Comparison of ENCODE assay signal across 8 mouse cellular contexts in genomic region chr5:107867970-107868904, GRCm38 (mm10). TPM values are rescaled to one million over a fixed set of nuclear protein-coding genes. Genes with fewer than 3 reads are reported as not detected.
A peak's percentile ranks its signal among the peaks of the same experiment; 100 is the strongest.
DNase-seq lines count a peak whose midpoint lies in the region; ATAC-seq and TF ChIP-seq lines count a peak whose summit lies in the region.

No protein-coding gene starts in this region.

- no peak for TF ChIP-seq CTCF in layer of hippocampus, adult 2 months (conservative IDR thresholded peaks at IDR 0.05)
- TF ChIP-seq CTCF in liver, adult 2 months (IDR thresholded peaks at IDR 0.05; ENCODE audit: low read depth, low read length) = no peak
- TF ChIP-seq CTCF in midbrain, postnatal 0 days (IDR thresholded peaks at IDR 0.05) = no peak

- H3K4me2 ChIP-seq in intestine, embryonic 14.5 days (ENCODE audit: low read length) = peak overlapping the region; percentile 54
- peak overlapping the region; percentile 69 for H3K4me2 ChIP-seq in midbrain, postnatal 0 days (ENCODE audit: low read depth, low read length, poor library complexity, severe bottlenecking)

- H3K27ac ChIP-seq in layer of hippocampus, adult 2 months = peak overlapping the region; percentile 93
- H3K27ac ChIP-seq in intestine, embryonic 14.5 days (ENCODE audit: low read depth) = peak overlapping the region; percentile 98
- H3K27ac ChIP-seq in liver, adult 2 months (replicated peaks; ENCODE audit: insufficient read depth, low read depth, low read length) = peak overlapping the region; percentile 89
- peak overlapping the region; percentile 87 for H3K27ac ChIP-seq in midbrain, postnatal 0 days (ENCODE audit: low read depth, low read length)

- H3K27me3 ChIP-seq in intestine, embryonic 14.5 days (replicated peaks; ENCODE audit: control insufficient read depth, insufficient read depth, low read length) = no peaks in the 10 kb centered on the region
- H3K27me3 ChIP-seq in liver, adult 2 months (ENCODE audit: control insufficient read depth, insufficient read depth, low read length) = no peaks in the 10 kb centered on the region
- H3K27me3 ChIP-seq in midbrain, postnatal 0 days (ENCODE audit: insufficient read depth, low read length) = no peaks in the 10 kb centered on the region

- H3K9me3 ChIP-seq in intestine, embryonic 14.5 days (ENCODE audit: control insufficient read depth, low read length) = no peaks in the 10 kb centered on the region
- no peaks in the 10 kb centered on the region for H3K9me3 ChIP-seq in midbrain, postnatal 0 days (ENCODE audit: low read length)

- peak; percentile 61 for TF ChIP-seq POLR2A in liver, adult 2 months (IDR thresholded peaks at IDR 0.05; ENCODE audit: extremely low read depth, insufficient read depth, low read length)

- peaks cover 32% of the 10 kb centered on the region for H3K79me2 ChIP-seq in liver, adult 2 months (ENCODE audit: control insufficient read depth, insufficient read depth, low read length)

- H3K4me1 ChIP-seq in intestine, embryonic 14.5 days (replicated peaks; ENCODE audit: control insufficient read depth, insufficient read depth, low read length) = peaks cover 13% of the 10 kb centered on the region
- H3K4me1 ChIP-seq in liver, adult 2 months (ENCODE audit: control insufficient read depth, insufficient read depth, low read length) = peaks cover 22% of the 10 kb centered on the region
- H3K4me1 ChIP-seq in midbrain, postnatal 0 days (ENCODE audit: insufficient read depth, low read length) = no peaks in the 10 kb centered on the region; the same call in 1 of the 2 replicates

- ATAC-seq in intestine, embryonic 14.5 days (replicated peaks; ENCODE audit: low FRiP score, low TSS enrichment, low read depth) = peak; percentile 73
- ATAC-seq in midbrain, postnatal 0 days (ENCODE audit: low FRiP score) = peak; percentile 81

- intact Hi-C loops in gastrocnemius, postnatal 36 days (cut with DNase I) = loop anchor here (2.0 kb wide), 1 partner anchor 139 kb away; no protein-coding TSS in a partner anchor

- DNase-seq in layer of hippocampus, adult 2 months (ENCODE audit: low spot score in 2 of 2) = peak in 1 of 2 experiments; percentile 23
- DNase-seq in layer of hippocampus, adult 9-10 months (ENCODE audit: low spot score) = no peak
- DNase-seq in embryo, embryonic 10 days (ENCODE audit: low spot score) = peak; percentile 64
- DNase-seq in gastrocnemius, postnatal 36 days = peak; percentile 30 to 53
- peak; percentile 87 for DNase-seq in intestine, embryonic 14.5 days (ENCODE audit: low spot score)
- DNase-seq in liver, adult 2 months (ENCODE audit: extremely low read depth, low read depth, low spot score) = peak; percentile 77
- peak; percentile 47 for DNase-seq in midbrain, postnatal 0 days (ENCODE audit: low spot score)
- peak; percentile 72 for DNase-seq in spleen, postnatal 36 days (ENCODE audit: low spot score in 2 of 2)

- H3K9ac ChIP-seq in intestine, embryonic 14.5 days (ENCODE audit: low read length) = peak overlapping the region; percentile 91
- peak overlapping the region; percentile 97 for H3K9ac ChIP-seq in liver, adult 2 months (ENCODE audit: low read depth, low read length)
- peak overlapping the region; percentile 91 for H3K9ac ChIP-seq in midbrain, postnatal 0 days (replicated peaks; ENCODE audit: low read length, poor library complexity, severe bottlenecking)

- H3K36me3 ChIP-seq in intestine, embryonic 14.5 days (ENCODE audit: control insufficient read depth, insufficient read depth, low read length) = no peaks in the 10 kb centered on the region
- 0 out of 2 replicates have a peak, but pooled peaks cover 2% of the 10 kb centered on the region for H3K36me3 ChIP-seq in liver, adult 2 months (ENCODE audit: control insufficient read depth, insufficient read depth, low read length)
- no peaks in the 10 kb centered on the region for H3K36me3 ChIP-seq in midbrain, postnatal 0 days (ENCODE audit: insufficient read depth, low read length)

- WGBS in intestine, embryonic 14.5 days = under 1% methylated on average over 55 of the region's 82 CpGs
- WGBS in liver, adult 2 months = under 1% methylated on average over 74 of the region's 82 CpGs
- under 1% methylated on average over 67 of the region's 82 CpGs for WGBS in midbrain, postnatal 0 days

- peak overlapping the region; percentile 75 for H3K4me3 ChIP-seq in layer of hippocampus, adult 2 months
- H3K4me3 ChIP-seq in intestine, embryonic 14.5 days (ENCODE audit: low read depth, low read length) = peak overlapping the region; percentile 91
- H3K4me3 ChIP-seq in liver, adult 2 months (ENCODE audit: insufficient read depth, low read depth, low read length) = peak overlapping the region; percentile 88
- H3K4me3 ChIP-seq in midbrain, postnatal 0 days (ENCODE audit: low read depth, low read length) = peak overlapping the region; percentile 92

RNA-seq across cellular contexts. Expression of gene Evi5, which starts 6.7 kb away (rescaled TPM):
- total RNA-seq in layer of hippocampus, adult 2 months (2021) = 10 to 100 TPM; 63.2 to 70.7 TPM
- 10 to 100 TPM; 14.1 to 14.3 TPM for total RNA-seq in gastrocnemius, postnatal 36 days (2021)
- polyA plus RNA-seq in intestine, embryonic 14.5 days (2014; fragmentation: Nextera tagmentation; extraction: Ambion mirVana) = 63.6 and 69.7 TPM in 2 replicates
- total RNA-seq in liver, adult 2 months (2014; rRNA removed) = 118 and 136 TPM in 2 replicates
- 29.0 and 35.1 TPM in 2 replicates for polyA plus RNA-seq in liver, adult 2 months (2012; rRNA removed)
- 47.1 and 68.6 TPM in 2 replicates for total RNA-seq in midbrain, postnatal 0 days (2014; rRNA removed)
- polyA plus RNA-seq in midbrain, postnatal 0 days (2015; fragmentation: Nextera tagmentation; extraction: Ambion mirVana) = 53.1 and 55.0 TPM in 2 replicates

RNA-seq across cellular contexts. Expression of gene Rpl5, which starts 32.1 kb away (rescaled TPM):
- 10 to 100 TPM; 66.6 to 68.7 TPM for total RNA-seq in layer of hippocampus, adult 2 months (2021)
- 10 to 100 TPM; 28.8 to 36.7 TPM for total RNA-seq in gastrocnemius, postnatal 36 days (2021)
- polyA plus RNA-seq in intestine, embryonic 14.5 days (2014; fragmentation: Nextera tagmentation; extraction: Ambion mirVana) = 74.8 and 83.7 TPM in 2 replicates
- total RNA-seq in liver, adult 2 months (2014; rRNA removed) = 103 and 148 TPM in 2 replicates
- 5.9 and 12.7 TPM in 2 replicates for polyA plus RNA-seq in liver, adult 2 months (2012; rRNA removed)
- total RNA-seq in midbrain, postnatal 0 days (2014; rRNA removed) = 128 and 189 TPM in 2 replicates
- 62.2 and 63.1 TPM in 2 replicates for polyA plus RNA-seq in midbrain, postnatal 0 days (2015; fragmentation: Nextera tagmentation; extraction: Ambion mirVana)

RNA-seq across cellular contexts. Expression of gene Ube2d2b, which starts 38.3 kb away (rescaled TPM):
- total RNA-seq in layer of hippocampus, adult 2 months (2021) = not detected
- total RNA-seq in gastrocnemius, postnatal 36 days (2021) = not detected
- polyA plus RNA-seq in intestine, embryonic 14.5 days (2014; fragmentation: Nextera tagmentation; extraction: Ambion mirVana) = 0.14 and 0.38 TPM in 2 replicates
- total RNA-seq in liver, adult 2 months (2014; rRNA removed) = not detected in 2 replicates
- polyA plus RNA-seq in liver, adult 2 months (2012; rRNA removed) = not detected in 2 replicates
- not detected in 2 replicates for total RNA-seq in midbrain, postnatal 0 days (2014; rRNA removed)
- 0.09 TPM in 1 of 2 replicates, not detected in the other for polyA plus RNA-seq in midbrain, postnatal 0 days (2015; fragmentation: Nextera tagmentation; extraction: Ambion mirVana)
